Mouse (Mus musculus) bone marrow macrophage, adult 2 months (primary cell): ENCODE results near the gene Fignl2. TPM values are rescaled to one million over a fixed set of nuclear protein-coding genes. Genes with fewer than 3 reads are reported as not detected.

Experiments
- H3K27ac ChIP-seq: 2 replicates; pipeline ENCODE4 v1.5.1; 2012; ENCODE audit warnings: low read depth, low read length; ENCODE audit not compliant: insufficient read depth
- H3K4me1 ChIP-seq: 2 replicates; pipeline ENCODE4 v1.6.1; 2012; ENCODE audit warnings: low read length; ENCODE audit not compliant: control insufficient read depth, insufficient read depth
- H3K4me3 ChIP-seq: 2 replicates; pipeline ENCODE4 v1.5.1; 2012; ENCODE audit warnings: mild to moderate bottlenecking, low read length, moderate library complexity; ENCODE audit not compliant: insufficient read depth
- CTCF ChIP-seq: IDR thresholded peaks from 2 replicates; pipeline ENCODE4 v1.5.1; 2012; ENCODE audit warnings: low read depth, mild to moderate bottlenecking, low read length, moderate library complexity
- POLR2A ChIP-seq: IDR thresholded peaks from 2 replicates; pipeline ENCODE4 v1.6.1; 2012; ENCODE audit warnings: mild to moderate bottlenecking, low read depth, low read length, borderline replicate concordance
- polyA plus RNA-seq: library from polyadenylated mRNA; stranded (reverse); fragments of >200 nt; gene quantifications from 2 replicates; pipeline ENCODE4 v1.2.4, GENCODE M21; 2012; ENCODE audit not compliant: missing spikeins, insufficient read depth, insufficient read length

The Fignl2 gene
- polyA plus RNA-seq, 1 experiment, result 2.8 TPM

- Histone ChIP-seq H3K4me1 (no peaks in the 10 kb centered on the region), H3K4me3 (no peak overlapping the region)
- TF ChIP-seq CTCF (no peak), POLR2A (no peak)
Observed at GRCm38 (mm10) chr15:101053832-101054459, 24.4 kb downstream of the Fignl2 start.

GRCm38 (mm10) chr15:101052560-101053501 is 25.5 kb downstream of the Fignl2 start:
- H3K4me3 ChIP-seq, result no peak overlapping the region

More at GRCm38 (mm10) chr15:101053832-101054459, 24.4 kb downstream of the Fignl2 start:
- H3K27ac ChIP-seq, result no peak overlapping the region

GRCm38 (mm10) chr15:101051869-101052268 is 26.5 kb downstream of the Fignl2 start:
- Histone ChIP-seq H3K27ac (no peak overlapping the region), H3K4me1 (no peaks in the 10 kb centered on the region), H3K4me3 (no peak overlapping the region)
- TF ChIP-seq CTCF (no peak), POLR2A (no peak)

More at GRCm38 (mm10) chr15:101052560-101053501, 25.5 kb downstream of the Fignl2 start:
- Histone ChIP-seq H3K4me1 (no peaks in the 10 kb centered on the region), H3K27ac (no peak overlapping the region)
- TF ChIP-seq POLR2A (no peak), CTCF (no peak)

- TF ChIP-seq POLR2A, result no peak
- no peak for TF ChIP-seq CTCF
- H3K27ac ChIP-seq, result no peak overlapping the region
Observed at GRCm38 (mm10) chr15:101048338-101048896, 29.9 kb downstream of the Fignl2 start.

GRCm38 (mm10) chr15:101047194-101047555 is 31.2 kb downstream of the Fignl2 start, which contains the start of gene Gm47841:
Gm47841 (minus strand) TSS chr15:101047397.
- Histone ChIP-seq H3K27ac (no peak within 1 kb of the TSS), H3K4me1 (no peaks in the 10 kb centered on the region), H3K4me3 (no peak within 1 kb of the TSS)
- TF ChIP-seq CTCF (no peak), POLR2A (no peak)

More at GRCm38 (mm10) chr15:101048338-101048896, 29.9 kb downstream of the Fignl2 start:
- H3K4me3 ChIP-seq, result no peak overlapping the region
- H3K4me1 ChIP-seq, result no peaks in the 10 kb centered on the region

- H3K4me3 ChIP-seq, result no peak overlapping the region
Observed at GRCm38 (mm10) chr15:101046527-101047193, 31.7 kb downstream of the Fignl2 start.

GRCm38 (mm10) chr15:101046039-101046526 is 32.3 kb downstream of the Fignl2 start:
- H3K4me1 ChIP-seq, result no peaks in the 10 kb centered on the region
- H3K4me3 ChIP-seq, result no peak overlapping the region

More at GRCm38 (mm10) chr15:101046527-101047193, 31.7 kb downstream of the Fignl2 start:
- TF ChIP-seq CTCF (no peak), POLR2A (no peak)
- no peaks in the 10 kb centered on the region for H3K4me1 ChIP-seq
- no peak overlapping the region for H3K27ac ChIP-seq

GRCm38 (mm10) chr15:101044531-101044930 is 33.8 kb downstream of the Fignl2 start:
- H3K27ac ChIP-seq, result no peak overlapping the region
- TF ChIP-seq CTCF, result no peak
- TF ChIP-seq POLR2A, result no peak
- H3K4me1 ChIP-seq, result no peaks in the 10 kb centered on the region
- H3K4me3 ChIP-seq, result no peak overlapping the region

More at GRCm38 (mm10) chr15:101046039-101046526, 32.3 kb downstream of the Fignl2 start:
- H3K27ac ChIP-seq, result no peak overlapping the region
- TF ChIP-seq POLR2A (no peak), CTCF (no peak)

GRCm38 (mm10) chr15:101042613-101043012 is 35.8 kb downstream of the Fignl2 start:
- peak; percentile 83 for TF ChIP-seq CTCF
- TF ChIP-seq POLR2A, result no peak
- H3K4me1 ChIP-seq, result no peaks in the 10 kb centered on the region
- H3K27ac ChIP-seq, result no peak overlapping the region

More at GRCm38 (mm10) chr15:101042613-101043012, 35.8 kb downstream of the Fignl2 start:
- H3K4me3 ChIP-seq, result no peak overlapping the region
